Mouse (Mus musculus) olfactory bulb, adult 2 months (tissue): ENCODE data around the gene 9430015G10Rik.

Source experiments
- CTCF ChIP-seq: fragments of 200-500 bp; IDR thresholded peaks from 2 replicates; pipeline ENCODE4 v1.5.1; 2012; ENCODE audit warnings: low read depth, mild to moderate bottlenecking, low read length, moderate library complexity; ENCODE audit not compliant: insufficient read depth
- POLR2A ChIP-seq: fragments of 200-500 bp; IDR thresholded peaks from 2 replicates; pipeline ENCODE4 v1.6.1; 2012; ENCODE audit warnings: mild to moderate bottlenecking, low read depth, low read length, moderate library complexity; ENCODE audit not compliant: insufficient read depth

GRCm38 (mm10) chr4:156070716-156071115 lies 39.1 kb upstream of the 9430015G10Rik start:
- no peak for TF ChIP-seq CTCF
- TF ChIP-seq POLR2A = no peak
